Mouse (Mus musculus) liver, postnatal 0 days (tissue): ENCODE data around the gene Hjurp.

ENCODE experiments used
- CTCF ChIP-seq: sonication (generic); IDR thresholded peaks from 2 replicates; pipeline ENCODE4 v1.5.1; 2016; ENCODE audit warnings: antibody characterized with exemption, low read depth
- EP300 ChIP-seq: IDR thresholded peaks from 2 replicates; pipeline ENCODE4 v1.6.1; 2016; ENCODE audit warnings: antibody characterized with exemption, low read depth, mild to moderate bottlenecking

GRCm38 (mm10) chr1:88273326-88273725, 4.1 kb downstream of the Hjurp start:
- TF ChIP-seq CTCF (no peak), EP300 (no peak)
